Mouse (Mus musculus): ENCODE data around the gene Mtmr12. TPM values are rescaled to one million over a fixed set of nuclear protein-coding genes. Genes with fewer than 3 reads are reported as not detected.

The Mtmr12 gene
- total RNA-seq, 1 experiment = 14.8 TPM

GRCm38 (mm10) chr15:12285535-12285809 is 80.6 kb downstream of the Mtmr12 start:
- no peak overlapping the region for H3K4me3 ChIP-seq (ENCODE audit: insufficient read depth in 1 of 2, low read depth in 1 of 2, low read length in 2 of 2, poor library complexity in 1 of 2, severe bottlenecking in 1 of 2)
- H3K9ac ChIP-seq (ENCODE audit: insufficient read depth, low read depth, low read length, poor library complexity, severe bottlenecking) = no peak overlapping the region
- H3K9me3 ChIP-seq (ENCODE audit: control insufficient read depth, insufficient read depth, low read depth, low read length) = no peaks in the 10 kb centered on the region
- in situ Hi-C loops (cut with MboI; ENCODE audit: low sequenced_read_pairs in 2 of 2, unreplicated experiment in 2 of 2) = no loop called here
- no peak for DNase-seq (ENCODE audit: low read depth, low spot score)
- H3K4me1 ChIP-seq (ENCODE audit: control insufficient read depth in 2 of 2, insufficient read depth in 2 of 2, low read length in 2 of 2, poor library complexity in 1 of 2) = no peaks in the 10 kb centered on the region
- no peak overlapping the region for H3K27ac ChIP-seq (ENCODE audit: insufficient read depth, low read depth, low read length, poor library complexity, severe bottlenecking)
- TF ChIP-seq HCFC1 (IDR thresholded peaks at IDR 0.05; ENCODE audit: borderline replicate concordance, insufficient read depth, low read length) = no peak
- no peak for TF ChIP-seq CHD2 (IDR thresholded peaks at IDR 0.05; ENCODE audit: low read depth, low read length)
- no peak for TF ChIP-seq MAFK (IDR thresholded peaks at IDR 0.05; ENCODE audit: insufficient read depth, low read depth, low read length)
- TF ChIP-seq ZC3H11A (IDR thresholded peaks at IDR 0.05; ENCODE audit: borderline replicate concordance, low read depth, low read length) = no peak
- no peak for TF ChIP-seq ZNF384 (IDR thresholded peaks at IDR 0.05; ENCODE audit: low read depth, low read length)
- no peaks in the 10 kb centered on the region for H3K36me3 ChIP-seq (ENCODE audit: control insufficient read depth, insufficient read depth, low read length, poor library complexity, severe bottlenecking)

DNA sequence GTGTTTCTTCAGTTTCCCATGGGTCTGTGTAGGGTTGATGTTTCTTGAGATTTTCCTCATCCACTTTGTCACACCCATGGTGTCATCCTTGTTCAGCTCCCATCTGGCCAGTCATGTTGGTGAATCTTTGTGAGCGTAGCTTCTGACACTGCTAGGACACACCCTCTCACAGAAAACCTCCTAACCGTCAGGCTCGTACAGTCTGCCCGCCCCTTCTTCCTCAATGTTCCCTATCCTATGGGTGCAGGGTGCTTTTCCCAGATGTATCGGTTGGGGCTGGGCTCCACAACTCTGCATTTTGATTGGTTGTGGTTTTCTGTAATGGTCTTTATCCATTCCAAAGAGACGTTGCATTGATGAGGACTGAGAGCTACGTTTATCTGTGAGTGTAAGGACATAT is 85.5 kb downstream of the Mtmr12 start:
- H3K4me1 ChIP-seq (ENCODE audit: control insufficient read depth in 2 of 2, insufficient read depth in 2 of 2, low read length in 2 of 2, poor library complexity in 1 of 2) = no peaks in the 10 kb centered on the region
- no peak overlapping the region for H3K9ac ChIP-seq (ENCODE audit: insufficient read depth, low read depth, low read length, poor library complexity, severe bottlenecking)
- H3K36me3 ChIP-seq (ENCODE audit: control insufficient read depth, insufficient read depth, low read length, poor library complexity, severe bottlenecking) = no peaks in the 10 kb centered on the region
- no peak for TF ChIP-seq MAFK (IDR thresholded peaks at IDR 0.05; ENCODE audit: insufficient read depth, low read depth, low read length)
- no peak overlapping the region for H3K27ac ChIP-seq (ENCODE audit: insufficient read depth, low read depth, low read length, poor library complexity, severe bottlenecking)
- no peaks in the 10 kb centered on the region for H3K9me3 ChIP-seq (ENCODE audit: control insufficient read depth, insufficient read depth, low read depth, low read length)
- DNase-seq (ENCODE audit: low read depth, low spot score) = no peak
- in situ Hi-C loops (cut with MboI; ENCODE audit: low sequenced_read_pairs in 2 of 2, unreplicated experiment in 2 of 2) = no loop called here
- no peak overlapping the region for H3K4me3 ChIP-seq (ENCODE audit: insufficient read depth in 1 of 2, low read depth in 1 of 2, low read length in 2 of 2, poor library complexity in 1 of 2, severe bottlenecking in 1 of 2)

- Histone ChIP-seq H3K9me3 (ENCODE audit: control insufficient read depth, insufficient read depth, low read depth, low read length) (no peaks in the 10 kb centered on the region), H3K36me3 (ENCODE audit: control insufficient read depth, insufficient read depth, low read length, poor library complexity, severe bottlenecking) (no peaks in the 10 kb centered on the region), H3K27ac (ENCODE audit: insufficient read depth, low read depth, low read length, poor library complexity, severe bottlenecking) (no peak overlapping the region), H3K4me3 (ENCODE audit: insufficient read depth in 1 of 2, low read depth in 1 of 2, low read length in 2 of 2, poor library complexity in 1 of 2, severe bottlenecking in 1 of 2) (no peak overlapping the region), H3K4me1 (ENCODE audit: control insufficient read depth in 2 of 2, insufficient read depth in 2 of 2, low read length in 2 of 2, poor library complexity in 1 of 2) (no peaks in the 10 kb centered on the region; a peak in 1 of 4 replicates), H3K9ac (ENCODE audit: insufficient read depth, low read depth, low read length, poor library complexity, severe bottlenecking) (no peak overlapping the region)
- DNase-seq (ENCODE audit: low read depth, low spot score) = no peak
- no peak for TF ChIP-seq MAFK (IDR thresholded peaks at IDR 0.05; ENCODE audit: insufficient read depth, low read depth, low read length)
- TF ChIP-seq ZNF384 (IDR thresholded peaks at IDR 0.05; ENCODE audit: low read depth, low read length) = no peak
- in situ Hi-C loops (cut with MboI; ENCODE audit: low sequenced_read_pairs in 2 of 2, unreplicated experiment in 2 of 2) = no loop called here
Observed at GRCm38 (mm10) chr15:12291757-12292156, 86.9 kb downstream of the Mtmr12 start.

DNA sequence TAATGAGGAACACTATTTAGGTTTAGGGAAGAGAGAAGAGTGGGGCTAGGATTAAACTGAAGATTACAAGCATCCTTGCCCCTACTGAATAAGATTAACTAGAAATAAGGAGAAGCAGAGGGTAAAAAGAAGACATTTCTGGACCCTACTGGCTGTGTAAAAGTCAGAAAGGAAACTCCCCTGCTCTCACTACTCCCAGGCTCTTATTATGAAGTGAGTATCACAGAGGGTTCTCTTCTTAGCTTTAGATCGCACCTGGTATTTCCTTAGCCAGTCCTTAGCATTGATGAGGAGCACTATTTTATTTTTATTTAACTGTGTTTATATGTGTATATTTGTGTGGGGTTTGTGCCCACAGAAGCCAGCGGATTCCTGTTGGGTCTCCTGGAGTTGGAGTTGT is 91.4 kb downstream of the Mtmr12 start:
- Histone ChIP-seq H3K4me1 (ENCODE audit: control insufficient read depth in 2 of 2, insufficient read depth in 2 of 2, low read length in 2 of 2, poor library complexity in 1 of 2) (no peaks in the 10 kb centered on the region; a peak in 1 of 4 replicates), H3K36me3 (ENCODE audit: control insufficient read depth, insufficient read depth, low read length, poor library complexity, severe bottlenecking) (no peaks in the 10 kb centered on the region), H3K9me3 (ENCODE audit: control insufficient read depth, insufficient read depth, low read depth, low read length) (no peaks in the 10 kb centered on the region), H3K4me3 (ENCODE audit: insufficient read depth in 1 of 2, low read depth in 1 of 2, low read length in 2 of 2, poor library complexity in 1 of 2, severe bottlenecking in 1 of 2) (no peak overlapping the region), H3K27ac (ENCODE audit: insufficient read depth, low read depth, low read length, poor library complexity, severe bottlenecking) (no peak overlapping the region), H3K9ac (ENCODE audit: insufficient read depth, low read depth, low read length, poor library complexity, severe bottlenecking) (no peak overlapping the region)
- in situ Hi-C loops (cut with MboI; ENCODE audit: low sequenced_read_pairs in 2 of 2, unreplicated experiment in 2 of 2) = no loop called here
- no peak for DNase-seq (ENCODE audit: low read depth, low spot score)
- TF ChIP-seq HCFC1 (IDR thresholded peaks at IDR 0.05; ENCODE audit: borderline replicate concordance, insufficient read depth, low read length) (no peak), ZC3H11A (IDR thresholded peaks at IDR 0.05; ENCODE audit: borderline replicate concordance, low read depth, low read length) (no peak), MAFK (IDR thresholded peaks at IDR 0.05; ENCODE audit: insufficient read depth, low read depth, low read length) (no peak), CHD2 (IDR thresholded peaks at IDR 0.05; ENCODE audit: low read depth, low read length) (no peak), ZNF384 (IDR thresholded peaks at IDR 0.05; ENCODE audit: low read depth, low read length) (no peak)

DNA sequence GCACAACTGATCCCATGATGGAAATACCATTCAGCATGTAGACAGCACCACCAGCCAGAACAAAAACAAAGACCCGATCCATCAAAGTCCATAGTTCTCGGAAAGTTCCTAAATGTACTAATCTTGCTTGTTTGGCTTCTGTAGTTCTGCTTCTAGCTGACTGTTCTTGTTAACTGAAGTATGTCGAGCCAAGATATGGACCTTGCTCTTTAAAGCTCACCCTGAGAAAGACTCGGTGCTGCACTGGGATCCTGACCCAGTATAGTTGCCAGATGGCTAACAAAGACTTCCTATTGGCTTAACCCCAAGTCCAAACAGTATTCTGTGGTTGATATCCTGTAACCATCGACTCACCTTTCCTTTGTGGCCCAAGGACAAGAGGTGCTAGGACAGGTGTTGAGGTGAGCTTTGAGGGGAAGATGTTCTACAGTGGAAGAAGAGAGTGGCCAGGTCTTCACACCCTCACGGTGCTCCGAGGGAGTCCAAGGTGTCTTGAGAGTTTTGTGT is 93.5 kb downstream of the Mtmr12 start:
- H3K27ac ChIP-seq (ENCODE audit: insufficient read depth, low read depth, low read length, poor library complexity, severe bottlenecking) = no peak overlapping the region
- in situ Hi-C loops (cut with MboI; ENCODE audit: low sequenced_read_pairs in 2 of 2, unreplicated experiment in 2 of 2) = no loop called here
- H3K36me3 ChIP-seq (ENCODE audit: control insufficient read depth, insufficient read depth, low read length, poor library complexity, severe bottlenecking) = no peaks in the 10 kb centered on the region
- no peak for DNase-seq (ENCODE audit: low read depth, low spot score)
- H3K9me3 ChIP-seq (ENCODE audit: control insufficient read depth, insufficient read depth, low read depth, low read length) = no peaks in the 10 kb centered on the region
- H3K4me3 ChIP-seq (ENCODE audit: insufficient read depth in 1 of 2, low read depth in 1 of 2, low read length in 2 of 2, poor library complexity in 1 of 2, severe bottlenecking in 1 of 2) = no peak overlapping the region
- TF ChIP-seq MAFK (IDR thresholded peaks at IDR 0.05; ENCODE audit: insufficient read depth, low read depth, low read length) = no peak
- TF ChIP-seq CHD2 (IDR thresholded peaks at IDR 0.05; ENCODE audit: low read depth, low read length) = no peak
- TF ChIP-seq HCFC1 (IDR thresholded peaks at IDR 0.05; ENCODE audit: borderline replicate concordance, insufficient read depth, low read length) = no peak
- peaks cover 0 to 2% of the 10 kb centered on the region in 2 experiments; a peak in 1 of 4 replicates for H3K4me1 ChIP-seq (ENCODE audit: control insufficient read depth in 2 of 2, insufficient read depth in 2 of 2, low read length in 2 of 2, poor library complexity in 1 of 2)
- H3K9ac ChIP-seq (ENCODE audit: insufficient read depth, low read depth, low read length, poor library complexity, severe bottlenecking) = no peak overlapping the region

Measured in ES-E14 (cell line).